Mouse (Mus musculus): ENCODE data around the gene Sstr2.
"Not testable (repeated sequence)": the region's sequence is repeated elsewhere in the genome, so short reads cannot be mapped to it uniquely, and the experiment has no call there.

The Sstr2 gene

DNA sequence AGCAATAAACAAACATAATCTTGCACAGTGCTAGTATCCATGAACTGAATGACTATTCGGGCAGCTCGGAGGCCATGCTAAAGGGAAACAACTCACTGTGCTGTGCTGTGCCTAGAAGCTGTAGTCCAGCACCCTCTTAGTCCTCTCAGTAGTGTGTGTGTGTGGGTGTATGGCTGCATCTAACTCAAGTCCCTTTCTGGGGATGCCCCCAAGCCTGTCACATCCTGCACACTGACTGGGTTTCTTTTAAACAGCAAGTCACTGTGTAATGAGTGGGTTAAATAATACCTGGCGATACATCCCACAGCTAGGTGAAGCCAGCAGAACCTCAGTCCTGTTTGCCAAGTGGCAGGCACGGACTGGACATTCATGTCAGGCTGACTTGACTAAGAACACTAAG is 39.6 kb downstream of the Sstr2 start:
- no peak for DNase-seq

DNA sequence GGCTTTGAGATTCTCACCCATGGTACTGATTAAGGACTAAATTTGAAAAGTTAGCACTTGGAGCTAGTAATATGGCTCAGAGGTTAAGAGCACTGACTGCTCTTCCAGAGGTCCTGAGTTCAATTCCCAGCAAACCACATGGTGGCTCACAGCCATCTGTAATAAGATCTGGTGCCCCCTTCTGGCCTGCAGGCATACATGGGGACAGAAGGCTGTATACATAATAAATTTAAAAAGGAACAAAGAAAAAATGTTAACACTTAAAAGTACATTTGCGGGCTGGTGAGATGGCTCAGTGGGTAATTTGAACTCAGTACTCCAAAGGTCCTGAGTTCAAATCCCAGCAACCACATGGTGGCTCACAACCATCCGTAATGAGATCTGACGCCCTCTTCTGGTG is 41.1 kb downstream of the Sstr2 start:
- DNase-seq, result not testable (repeated sequence)

- DNase-seq, result no peak
These were observed 41.8 kb downstream of the Sstr2 start for GRCm38 (mm10) chr11:113660940-113661339.

- no peak for DNase-seq
These were observed 42.8 kb downstream of the Sstr2 start for GRCm38 (mm10) chr11:113661835-113662351.

- no peak for DNase-seq
These were observed 45.1 kb downstream of the Sstr2 start for GRCm38 (mm10) chr11:113664279-113664678.

GRCm38 (mm10) chr11:113666205-113666604 is 47.1 kb downstream of the Sstr2 start:
- no peak for DNase-seq

- DNase-seq, result peak; percentile 61
These were observed 47.5 kb downstream of the Sstr2 start for GRCm38 (mm10) chr11:113666648-113667047.

DNA sequence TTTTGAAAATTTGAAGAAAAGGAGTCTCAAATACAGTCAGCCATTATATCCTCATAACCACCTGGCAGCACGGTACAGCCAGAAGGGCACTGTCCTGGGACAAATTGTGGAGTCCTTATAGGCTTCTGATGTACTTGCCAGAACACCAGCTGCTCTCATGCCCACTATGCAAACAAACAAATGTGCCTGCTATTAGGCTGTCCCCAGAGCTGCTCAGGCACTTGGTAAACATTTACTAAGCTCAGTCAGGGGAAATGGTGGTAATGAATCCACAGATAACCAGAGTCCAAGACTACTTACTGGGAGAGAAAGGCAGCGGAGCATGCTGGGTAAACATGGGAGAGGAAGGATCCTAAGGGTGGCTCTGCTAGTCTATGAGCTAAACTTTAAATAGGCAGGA is 48.0 kb downstream of the Sstr2 start:
- no peak for DNase-seq

DNA sequence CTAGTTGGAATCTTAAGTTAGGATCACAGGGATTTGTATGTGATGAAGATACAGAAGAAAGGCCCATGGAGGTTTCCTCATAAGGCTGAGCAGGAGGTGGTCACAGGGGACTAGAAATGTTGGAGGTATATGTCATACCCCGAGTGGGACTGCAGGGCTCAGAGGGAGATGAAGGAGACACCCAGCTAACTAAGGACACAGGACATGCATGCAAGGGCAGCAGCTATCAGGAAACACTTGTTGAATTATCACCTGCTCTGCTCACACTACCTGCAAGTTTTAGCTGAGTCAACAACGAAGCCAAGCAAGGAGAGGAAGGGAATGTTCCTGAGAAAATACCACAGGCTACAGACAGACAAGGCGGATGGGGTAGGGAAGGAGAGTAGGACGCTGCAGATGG is 48.6 kb downstream of the Sstr2 start:
- no peak for DNase-seq

DNA sequence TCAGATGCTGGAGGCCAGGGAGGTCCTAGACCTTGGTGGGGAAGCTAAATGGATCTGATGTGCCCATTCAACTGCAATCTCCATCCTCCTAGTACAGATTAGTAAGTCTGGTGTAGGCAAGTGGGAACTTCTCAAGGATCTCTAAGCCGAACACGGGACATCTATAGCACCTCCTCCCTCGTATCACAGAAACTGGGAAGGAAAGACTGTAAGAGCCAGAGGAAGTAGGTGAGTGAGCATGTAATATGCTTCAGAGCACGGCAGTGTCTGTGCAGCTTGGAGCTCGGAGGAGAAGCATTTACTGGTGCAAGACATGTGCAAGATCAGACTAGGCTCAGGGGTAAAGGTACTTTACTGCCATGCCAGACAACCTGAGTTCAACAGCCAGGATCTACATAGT is 49.7 kb downstream of the Sstr2 start:
- DNase-seq, result no peak

GRCm38 (mm10) chr11:113669711-113670110 is 50.6 kb downstream of the Sstr2 start:
- DNase-seq, result no peak

DNA sequence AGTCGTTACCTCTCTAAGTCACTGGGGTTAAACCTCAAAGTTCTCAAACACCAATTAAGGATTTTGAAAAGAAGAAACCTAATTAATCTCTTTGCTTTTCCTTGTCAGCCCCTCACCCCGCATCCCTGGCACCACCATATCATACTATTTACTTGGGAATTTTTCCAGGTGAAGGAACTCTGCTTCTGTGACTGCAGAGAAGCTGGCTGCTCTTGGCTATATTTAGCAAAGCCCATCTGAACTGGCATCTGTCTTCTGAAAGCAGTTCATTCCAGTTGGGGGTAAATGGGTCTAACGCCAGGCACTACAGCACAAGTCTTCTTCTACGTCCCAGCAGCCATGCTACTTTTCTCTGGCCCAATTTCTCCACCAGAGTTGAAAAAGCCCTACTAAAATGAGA is 54.5 kb downstream of the Sstr2 start:
- no peak for DNase-seq

GRCm38 (mm10) chr11:113674595-113674994 is 55.5 kb downstream of the Sstr2 start:
- no peak for DNase-seq

All from thymus, postnatal 14 days (tissue).